Mouse (Mus musculus): ENCODE measurements around the gene Gm11733.
"Not testable (repeated sequence)": the region's sequence is repeated elsewhere in the genome, so short reads cannot be mapped to it uniquely, and the experiment has no call there.

The Gm11733 gene

GRCm38 (mm10) chr11:117484198-117484597, at the start of gene Gm11733:
Gm11733 (plus strand) TSS chr11:117484368.
- no peak for DNase-seq (ENCODE audit: low read depth)

- no peak for DNase-seq (ENCODE audit: low read depth)
Measured at GRCm38 (mm10) chr11:117436401-117437109, 47.6 kb upstream of the Gm11733 start.

DNA sequence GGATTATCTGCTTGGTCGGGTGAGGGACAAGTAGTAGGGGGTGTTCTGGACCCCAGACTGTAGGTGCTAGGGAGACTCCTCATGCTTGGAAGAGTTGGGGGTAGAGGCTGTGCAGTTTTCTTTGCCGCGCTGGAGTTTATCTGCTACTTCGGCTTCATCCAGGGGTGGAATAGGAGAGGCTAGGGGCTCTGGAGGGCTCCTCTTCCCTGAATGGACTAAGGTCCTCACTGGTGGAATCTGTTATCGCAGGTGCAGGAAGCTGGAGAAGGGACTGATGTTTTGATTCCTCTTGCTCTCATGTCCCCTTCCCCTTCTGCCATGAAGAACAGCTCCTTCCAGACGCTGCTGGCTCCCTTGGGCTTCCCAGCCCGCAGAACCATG, 47.1 kb upstream of the Gm11733 start:
- DNase-seq (ENCODE audit: low read depth) = no peak

- DNase-seq (ENCODE audit: low read depth) = no peak
Measured at GRCm38 (mm10) chr11:117438363-117438762, 45.8 kb upstream of the Gm11733 start.

- DNase-seq (ENCODE audit: low read depth) = no peak
Measured at GRCm38 (mm10) chr11:117440865-117441425, 43.2 kb upstream of the Gm11733 start.

DNA sequence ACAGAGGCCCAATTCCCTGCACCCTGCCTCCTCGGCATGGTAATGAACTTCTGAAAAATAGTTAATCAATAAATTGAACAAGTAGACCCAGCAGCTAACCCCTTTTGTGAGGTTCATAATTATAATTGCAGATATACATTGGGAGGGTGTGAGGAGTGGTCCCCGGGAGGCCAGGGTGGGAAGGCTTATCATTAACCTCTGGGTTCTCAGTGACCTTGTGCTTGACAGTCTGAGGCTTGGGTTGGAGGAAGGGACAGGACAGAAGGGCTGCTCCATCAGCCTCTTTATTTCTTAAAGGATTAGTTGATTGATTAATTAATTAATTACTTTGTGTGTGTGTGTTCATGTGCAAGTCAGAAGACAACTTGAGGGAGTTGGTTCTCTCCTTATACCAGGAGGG, 40.1 kb upstream of the Gm11733 start:
- no peak for DNase-seq (ENCODE audit: low read depth)

- DNase-seq (ENCODE audit: low read depth) = no peak
Measured at GRCm38 (mm10) chr11:117445707-117446106, 38.5 kb upstream of the Gm11733 start.

DNA sequence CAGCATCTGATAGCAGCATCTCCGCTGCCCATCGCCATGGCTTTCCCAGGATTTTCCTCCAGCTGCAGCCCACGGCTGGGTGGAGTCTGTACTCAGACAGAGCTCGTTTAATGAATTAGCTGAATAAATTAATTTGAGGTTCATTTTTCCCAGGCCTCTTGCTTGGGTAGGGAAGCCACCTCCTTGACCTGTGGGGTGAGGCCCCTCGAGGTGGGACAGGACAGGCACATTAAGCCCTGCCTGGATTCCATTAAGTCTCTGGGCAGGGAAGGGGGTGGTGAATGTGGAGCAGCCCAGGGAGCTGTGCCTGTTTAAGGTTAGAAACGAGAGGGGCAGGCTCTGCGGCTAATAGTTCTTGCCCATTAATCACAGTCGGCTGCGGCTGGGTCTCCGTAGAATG, 30.1 kb upstream of the Gm11733 start:
- no peak for DNase-seq (ENCODE audit: low read depth)

- no peak for DNase-seq (ENCODE audit: low read depth)
Measured at GRCm38 (mm10) chr11:117459148-117459547, 25.0 kb upstream of the Gm11733 start.

DNA sequence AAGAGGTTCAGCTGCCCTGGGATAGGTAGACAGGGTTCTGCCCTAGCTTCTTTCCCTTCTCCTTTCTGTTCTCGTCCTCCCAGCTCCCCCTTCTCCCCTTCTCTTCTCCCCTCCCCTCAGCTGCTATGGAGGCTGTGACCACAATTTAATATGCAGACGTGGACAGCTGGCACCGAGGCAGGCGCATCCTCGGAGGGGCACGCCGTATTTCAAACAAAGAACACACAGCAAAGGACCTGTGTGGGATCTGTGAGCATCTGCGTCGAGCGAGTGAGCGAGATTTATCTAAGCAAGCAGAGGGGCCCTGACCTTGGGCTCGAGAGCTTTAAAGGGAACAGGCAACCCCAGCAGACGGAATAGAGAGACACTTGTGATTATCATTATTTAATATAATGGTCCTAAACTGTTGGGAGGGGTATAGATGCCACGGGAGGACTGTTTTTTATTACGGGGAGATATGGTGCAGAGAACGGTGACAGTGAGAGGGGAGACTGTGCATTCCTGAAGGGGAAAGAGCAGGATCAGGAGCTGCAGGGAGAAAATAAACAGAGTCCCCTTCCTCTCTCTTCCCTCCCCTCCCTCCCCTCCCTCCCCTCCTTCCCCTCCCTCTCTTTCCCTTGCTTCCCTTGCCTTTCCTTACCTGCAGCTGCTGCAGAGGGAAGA, 21.8 kb upstream of the Gm11733 start:
- no peak for DNase-seq (ENCODE audit: low read depth)

DNA sequence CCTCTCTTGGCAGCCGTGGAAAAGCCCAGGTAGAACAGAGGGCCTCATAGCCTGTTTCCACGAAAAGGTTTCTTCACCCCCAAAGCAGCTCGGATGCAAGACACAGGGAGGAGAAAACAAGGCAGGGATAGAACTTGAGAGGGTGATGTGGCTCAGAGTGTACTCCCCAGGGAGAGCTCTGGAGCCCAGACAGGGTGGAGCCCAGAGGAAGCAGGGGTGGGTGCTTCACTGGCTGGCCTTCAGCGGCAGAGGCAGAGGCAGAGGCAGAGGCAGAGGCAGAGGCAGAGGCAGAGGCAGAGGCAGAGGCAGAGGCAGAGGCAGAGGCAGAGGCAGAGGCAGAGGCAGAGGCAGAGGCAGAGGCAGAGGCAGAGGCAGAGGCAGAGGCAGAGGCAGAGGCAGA, 20.8 kb upstream of the Gm11733 start:
- DNase-seq (ENCODE audit: low read depth) = not testable (repeated sequence)

DNA sequence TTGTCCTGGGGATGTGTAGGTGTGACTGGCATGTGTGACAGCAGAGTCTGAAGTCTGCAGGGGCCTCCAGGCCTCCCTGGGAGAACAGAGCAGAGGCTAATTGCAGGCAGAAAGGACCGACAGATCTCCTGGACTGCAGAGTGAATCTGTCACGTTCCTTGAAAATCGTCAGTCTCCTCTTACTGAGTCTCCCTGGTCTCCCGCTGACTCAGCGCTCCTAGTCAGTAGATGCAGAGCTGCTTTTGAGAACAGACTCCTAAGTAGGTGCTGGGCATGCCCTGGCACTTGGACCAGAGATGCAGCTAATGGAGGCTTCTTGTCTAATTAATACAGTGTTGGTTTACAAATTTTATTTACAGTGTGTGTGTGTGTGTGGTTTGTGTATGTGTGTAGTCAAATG, 17.9 kb upstream of the Gm11733 start:
- DNase-seq (ENCODE audit: low read depth) = no peak

- DNase-seq (ENCODE audit: low read depth) = no peak
Measured at GRCm38 (mm10) chr11:117466911-117467310, 17.3 kb upstream of the Gm11733 start.

GRCm38 (mm10) chr11:117468585-117469363, 15.4 kb upstream of the Gm11733 start:
- no peak for DNase-seq (ENCODE audit: low read depth)

- DNase-seq (ENCODE audit: low read depth) = no peak
Measured at GRCm38 (mm10) chr11:117469724-117470123, 14.4 kb upstream of the Gm11733 start.

- no peak for DNase-seq (ENCODE audit: low read depth)
Measured at GRCm38 (mm10) chr11:117470586-117471195, 13.5 kb upstream of the Gm11733 start.

DNA sequence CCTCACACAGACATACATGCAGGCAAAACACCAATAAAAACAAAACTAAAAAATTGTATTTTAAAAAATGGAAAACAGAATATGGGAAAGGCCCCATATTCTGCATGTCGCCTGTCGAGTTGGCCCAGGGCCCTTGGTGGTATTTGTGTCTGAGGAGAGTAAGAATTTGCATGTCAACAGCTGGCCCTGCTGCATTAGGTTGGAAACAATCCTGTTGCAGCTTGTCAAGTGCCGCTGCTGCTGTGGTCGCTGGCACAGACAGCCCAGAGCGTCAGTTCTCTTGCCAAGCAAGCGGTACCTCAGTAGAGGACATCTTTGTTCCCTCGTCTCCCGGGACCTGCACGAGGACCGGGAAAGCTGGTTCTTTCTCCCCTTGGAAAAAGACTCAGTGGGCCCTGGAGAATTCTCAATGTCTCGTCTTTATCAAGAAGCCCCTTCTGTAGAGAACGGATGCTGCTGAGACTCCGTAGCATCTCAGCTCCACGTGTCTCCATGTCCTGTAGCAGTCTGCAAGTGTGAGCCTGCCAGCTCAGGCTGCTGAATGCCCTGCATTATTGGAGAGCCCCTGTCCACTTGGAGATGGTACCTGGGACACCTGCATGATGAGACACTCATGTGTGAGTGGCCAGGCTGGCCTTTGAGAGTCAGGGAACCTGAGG, 12.4 kb upstream of the Gm11733 start:
- no peak for DNase-seq (ENCODE audit: low read depth)

GRCm38 (mm10) chr11:117472885-117473284, 11.3 kb upstream of the Gm11733 start:
- no peak for DNase-seq (ENCODE audit: low read depth)

DNA sequence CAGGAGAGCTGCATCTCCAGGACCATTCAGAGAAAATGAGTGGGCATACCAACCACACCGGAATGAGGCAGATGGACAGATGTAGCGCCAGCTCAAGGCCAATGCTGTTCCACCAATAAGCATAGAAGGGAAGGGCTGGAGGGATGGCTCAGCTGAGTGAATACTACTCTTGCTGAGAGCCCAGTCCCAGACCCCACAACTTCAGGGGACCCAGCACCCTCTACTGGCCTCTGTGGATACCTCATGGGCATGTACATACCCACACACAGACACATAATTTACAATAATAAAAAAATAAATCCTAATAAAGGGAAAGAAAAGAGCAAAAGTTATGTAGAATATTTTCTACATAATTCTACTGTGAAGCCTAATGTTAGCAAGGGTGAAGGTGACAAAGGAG, 9.0 kb upstream of the Gm11733 start:
- no peak for DNase-seq (ENCODE audit: low read depth)

DNA sequence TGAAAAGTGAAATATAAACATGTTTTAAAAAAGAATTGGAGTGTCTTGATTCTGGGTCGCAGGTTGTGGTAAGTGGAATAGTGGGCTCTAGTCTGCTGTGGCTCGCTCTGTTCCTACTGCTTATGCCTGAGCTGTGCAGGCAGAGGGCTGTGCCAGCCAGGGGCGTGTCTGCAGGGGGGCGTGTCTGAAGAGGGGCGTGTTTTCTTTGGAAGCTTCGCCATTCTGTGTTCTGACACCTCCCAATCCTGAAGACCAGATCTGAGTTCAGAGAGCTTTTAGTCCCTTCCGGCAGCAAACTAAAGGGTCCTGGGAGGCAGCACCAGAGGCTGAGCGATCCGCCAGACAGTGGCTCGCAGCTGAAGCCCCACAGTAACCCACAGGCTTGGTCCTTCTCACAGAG, 8.5 kb upstream of the Gm11733 start:
- DNase-seq (ENCODE audit: low read depth) = no peak

DNA sequence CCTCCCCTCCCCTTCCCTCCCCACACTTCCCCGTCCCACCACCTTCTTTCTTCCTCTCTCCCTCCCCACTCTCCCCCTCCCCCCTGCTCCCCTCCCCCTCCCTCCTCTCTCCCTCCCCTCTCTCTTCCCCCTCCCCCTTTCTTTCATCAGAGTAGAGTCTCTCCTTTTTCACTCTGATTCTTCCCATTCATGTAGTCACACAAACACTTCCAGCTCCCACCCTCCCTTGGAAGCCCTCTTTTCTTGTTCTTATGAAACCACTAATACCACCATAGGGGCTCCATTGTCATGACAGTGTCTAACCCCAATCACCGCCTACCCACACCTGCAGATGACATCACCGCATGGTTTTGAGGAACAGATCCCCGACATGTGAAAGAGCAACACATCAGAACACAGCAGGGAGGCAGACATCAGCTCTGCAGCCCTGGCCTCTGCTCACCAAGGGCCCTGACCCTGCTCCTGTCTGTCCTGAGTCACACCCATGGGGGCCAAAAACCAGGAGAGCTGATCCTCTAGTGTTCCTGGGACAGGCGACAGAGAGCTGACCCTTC, 7.5 kb upstream of the Gm11733 start:
- DNase-seq (ENCODE audit: low read depth) = no peak
